Mouse (Mus musculus) lung, postnatal 0 days (tissue): ENCODE data around the gene Babam1. TPM values are rescaled to one million over a fixed set of nuclear protein-coding genes. Genes with fewer than 3 reads are reported as not detected.

Experiments
- ATAC-seq: fragments of 200-750 bp; cut with Nextera tagmentation; 2 replicates; pipeline ENCODE4 v1.8.0; 2017; ENCODE audit warnings: moderate library complexity
- DNase-seq: peaks from one replicate; pipeline ENCODE4 v3.0.0-alpha.2; 2016; ENCODE audit warnings: low spot score
- H3K27ac ChIP-seq: fragments of 300-500 bp; sonication (generic); 2 replicates; pipeline ENCODE4 v1.5.1; 2014; ENCODE audit warnings: antibody characterized with exemption, mild to moderate bottlenecking, low read length, mixed read lengths
- H3K27me3 ChIP-seq: fragments of 300-500 bp; sonication (generic); replicated peaks from 2 replicates; pipeline ENCODE4 v1.6.1; 2014; ENCODE audit warnings: low read length, mixed read lengths; ENCODE audit not compliant: insufficient read depth
- H3K36me3 ChIP-seq: fragments of 300-500 bp; sonication (generic); 2 replicates; pipeline ENCODE4 v1.6.1; 2014; ENCODE audit warnings: low read length, mixed read lengths; ENCODE audit not compliant: insufficient read depth
- H3K4me1 ChIP-seq: fragments of 300-500 bp; sonication (generic); 2 replicates; pipeline ENCODE4 v1.6.1; 2014; ENCODE audit warnings: antibody characterized with exemption, low read depth, low read length, mixed read lengths; ENCODE audit not compliant: insufficient read depth
- H3K4me2 ChIP-seq: fragments of 300-500 bp; sonication (generic); replicated peaks from 2 replicates; pipeline ENCODE4 v1.6.1; 2014; ENCODE audit warnings: low read depth, mild to moderate bottlenecking, low read length, moderate library complexity, mixed read lengths
- H3K4me3 ChIP-seq: fragments of 300-500 bp; sonication (generic); 2 replicates; pipeline ENCODE4 v1.5.1; 2014; ENCODE audit warnings: low read depth, low read length
- H3K9ac ChIP-seq: fragments of 300-500 bp; sonication (generic); replicated peaks from 2 replicates; pipeline ENCODE4 v1.6.1; 2014; ENCODE audit warnings: low read depth, mild to moderate bottlenecking
- H3K9me3 ChIP-seq: fragments of 300-500 bp; sonication (generic); 2 replicates; pipeline ENCODE4 v1.6.1; 2016; ENCODE audit warnings: low read length, mixed read lengths
- CTCF ChIP-seq: IDR thresholded peaks from 2 replicates; pipeline ENCODE4 v1.5.1; 2016; ENCODE audit warnings: antibody characterized with exemption, mild to moderate bottlenecking
- EP300 ChIP-seq: IDR thresholded peaks from 2 replicates; pipeline ENCODE4 v1.6.1; 2016; ENCODE audit warnings: antibody characterized with exemption, mild to moderate bottlenecking, control low read depth
- WGBS: fragments of 180-500 bp; shearing (Covaris S2); extraction: QIAGEN DNeasy Blood & Tissue Kit; methylation state at CpG from one replicate; pipeline ENCODE4 v1.1.7; 2014; 5-methylcytosine and 5-hydroxymethylcytosine counted together
- polyA plus RNA-seq: library from polyadenylated mRNA; unstranded; fragments of >200 nt; fragmentation: Nextera tagmentation; extraction: Ambion mirVana; gene quantifications from 2 replicates; pipeline ENCODE4 v1.2.1, GENCODE M21; 2015

Babam1 gene
- 60.8 and 62.5 TPM in 2 replicates for polyA plus RNA-seq

DNA sequence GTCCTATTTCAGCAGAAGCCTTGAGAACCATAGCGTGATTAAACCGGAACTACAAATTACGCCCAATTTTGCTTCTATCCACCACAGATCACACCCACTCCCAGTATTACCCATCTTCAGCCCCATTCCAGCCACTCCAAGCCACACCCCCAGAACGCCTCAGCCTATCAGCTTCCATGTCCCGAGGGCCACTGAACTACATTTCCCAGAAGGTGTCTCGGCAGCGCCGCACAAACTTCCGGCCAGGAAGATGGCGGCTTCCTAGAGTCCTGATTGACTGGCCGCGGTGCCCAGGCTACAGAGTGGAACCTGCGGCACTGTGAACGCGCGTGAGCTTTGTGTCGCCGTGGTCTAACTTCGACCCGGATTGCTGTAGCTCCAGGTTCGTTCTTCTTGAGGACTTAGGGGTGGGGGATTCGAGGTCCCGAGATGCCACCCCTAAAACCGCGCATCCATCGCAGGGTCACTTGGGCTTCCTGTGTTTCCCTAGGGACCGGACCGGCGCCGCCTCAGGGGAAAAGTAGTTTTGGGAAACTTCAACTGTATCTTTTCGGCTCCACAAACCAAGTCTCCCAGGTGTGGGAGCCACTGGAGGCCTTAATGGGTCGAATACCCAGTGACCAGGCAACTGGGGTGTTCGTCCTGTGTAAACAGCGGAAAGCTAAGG is at the start of gene Babam1:
Gene Babam1, plus strand, starts transcription at position 223 of the 667 bp plus-strand sequence.
- peak within 1 kb of the TSS; percentile 64 for H3K4me2 ChIP-seq
- peaks cover 6% of the 10 kb centered on the region; the same call in 1 of the 2 replicates for H3K4me1 ChIP-seq
- peak within 1 kb of the TSS; percentile 71 for H3K27ac ChIP-seq
- DNase-seq (peak; percentile 99), ATAC-seq (peak; percentile 97)
- peak within 1 kb of the TSS; percentile 57 for H3K9ac ChIP-seq
- no peaks in the 10 kb centered on the region for H3K9me3 ChIP-seq
- TF ChIP-seq CTCF (no peak), EP300 (no peak)
- no peaks in the 10 kb centered on the region for H3K27me3 ChIP-seq
- H3K36me3 ChIP-seq: 0 out of 2 replicates have a peak, but pooled peaks cover 5% of the 10 kb centered on the region
- peak within 1 kb of the TSS; percentile 59 for H3K4me3 ChIP-seq
- under 1% methylated on average over 34 of the region's 34 CpGs for WGBS

DNA sequence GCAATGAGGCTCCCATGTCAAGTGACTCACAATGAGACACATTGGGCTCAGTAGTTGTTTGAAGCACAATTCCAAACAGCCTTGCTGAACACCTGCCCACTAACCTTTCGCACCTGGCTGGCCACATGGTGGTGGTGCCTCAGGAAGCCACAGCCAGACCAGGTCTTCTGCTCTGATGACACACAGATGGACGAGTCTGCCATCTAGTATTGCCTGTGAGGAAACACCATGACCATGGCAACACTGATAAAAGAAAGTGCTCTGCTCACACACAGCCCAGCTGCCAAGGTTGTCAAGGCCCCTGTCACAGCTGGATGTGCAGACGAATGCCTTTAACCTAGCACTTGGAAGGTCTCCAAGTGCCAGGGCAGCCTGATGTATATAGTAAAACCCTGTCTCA is 45.5 kb upstream of the Babam1 start:
- Histone ChIP-seq H3K4me1 (no peaks in the 10 kb centered on the region), H3K9me3 (no peaks in the 10 kb centered on the region), H3K36me3 (peaks cover 56% of the 10 kb centered on the region), H3K9ac (no peak overlapping the region), H3K27me3 (no peaks in the 10 kb centered on the region), H3K27ac (no peak overlapping the region), H3K4me3 (no peak overlapping the region), H3K4me2 (no peak overlapping the region)
- DNase-seq: no peak
- no peak for ATAC-seq
- 61% methylated on average over 3 of the region's 3 CpGs for WGBS
- TF ChIP-seq CTCF (no peak), EP300 (no peak)

DNA sequence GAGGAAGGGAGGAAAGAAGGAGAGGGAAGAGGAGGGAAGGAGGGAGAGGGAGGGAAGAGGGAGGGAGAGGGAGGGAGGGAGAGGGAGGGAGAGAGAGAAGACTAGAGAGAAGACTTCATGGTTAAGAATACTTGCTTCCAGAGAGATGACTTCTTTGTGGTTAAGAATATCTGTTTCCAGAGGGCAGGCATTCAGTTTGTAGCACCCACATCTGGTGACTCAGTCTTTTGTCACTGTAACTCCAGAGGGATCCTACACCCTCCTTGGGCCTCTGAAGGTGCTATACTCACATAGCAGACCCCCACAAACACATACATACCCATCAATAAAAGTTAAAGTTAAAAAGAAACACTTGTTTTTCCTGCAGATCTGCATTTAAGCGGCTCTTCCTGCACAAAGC is 45.1 kb upstream of the Babam1 start:
- TF ChIP-seq CTCF: no peak
- TF ChIP-seq EP300: no peak
- H3K4me3 ChIP-seq: no peak overlapping the region
- H3K36me3 ChIP-seq: peaks cover 56% of the 10 kb centered on the region
- no peaks in the 10 kb centered on the region for H3K4me1 ChIP-seq
- H3K27ac ChIP-seq: no peak overlapping the region
- H3K27me3 ChIP-seq: no peaks in the 10 kb centered on the region
- H3K4me2 ChIP-seq: no peak overlapping the region
- no peak overlapping the region for H3K9ac ChIP-seq
- DNase-seq (no peak), ATAC-seq (no peak)
- WGBS: 100% methylated on average over 1 of the region's 1 CpGs
- no peaks in the 10 kb centered on the region for H3K9me3 ChIP-seq

GRCm38 (mm10) chr8:71358026-71358425 is 38.6 kb upstream of the Babam1 start:
- Histone ChIP-seq H3K9me3 (no peaks in the 10 kb centered on the region), H3K36me3 (peaks cover 33% of the 10 kb centered on the region), H3K4me2 (no peak overlapping the region), H3K4me1 (no peaks in the 10 kb centered on the region), H3K9ac (no peak overlapping the region), H3K27ac (no peak overlapping the region), H3K27me3 (no peaks in the 10 kb centered on the region), H3K4me3 (no peak overlapping the region)
- DNase-seq (no peak), ATAC-seq (no peak)
- TF ChIP-seq CTCF: no peak
- no peak for TF ChIP-seq EP300
- WGBS: 80% methylated on average over 3 of the region's 3 CpGs

DNA sequence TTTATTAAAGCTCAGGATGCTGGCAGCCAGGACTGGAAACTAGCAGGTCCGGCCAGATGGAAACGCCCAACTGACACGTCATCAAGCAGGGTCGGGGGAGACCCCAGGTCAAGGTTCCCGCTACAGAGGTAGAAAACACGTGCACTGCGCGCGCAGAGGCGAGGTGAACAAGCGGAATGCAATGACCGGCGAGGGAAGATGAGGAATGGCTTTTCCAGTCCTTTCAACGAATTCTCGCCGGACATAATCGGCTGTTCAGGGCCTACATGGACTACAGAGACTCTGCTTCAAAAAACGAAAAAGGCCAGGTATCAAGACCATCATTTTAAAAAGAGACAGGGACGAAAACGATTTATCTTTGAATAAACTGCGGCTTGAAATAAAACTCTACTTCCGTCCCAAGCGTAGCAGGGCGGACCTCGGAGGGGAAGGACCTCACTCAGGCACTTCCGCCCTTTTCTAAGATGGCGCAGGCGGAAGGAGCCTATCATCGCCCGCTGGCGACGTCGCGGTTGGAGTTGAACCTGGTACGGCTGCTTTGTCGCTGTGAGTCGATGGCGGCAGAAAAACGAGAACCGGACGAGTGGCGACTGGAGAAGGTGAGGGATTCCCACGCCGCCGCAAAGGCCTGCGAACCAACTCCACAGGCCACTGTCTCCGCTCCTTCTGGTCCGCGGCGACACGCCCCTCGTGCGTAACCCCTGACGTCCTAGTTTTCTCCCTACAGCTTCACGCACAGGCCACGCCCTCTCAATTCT is 29.7 kb upstream of the Babam1 start, which contains the start of gene Use1:
Gene Use1, plus strand, starts transcription at position 78 of the 758 bp plus-strand sequence.
- DNase-seq (peak; percentile 99), ATAC-seq (peak; percentile 76)
- Histone ChIP-seq H3K4me1 (peaks cover 5% of the 10 kb centered on the region), H3K4me2 (peak within 1 kb of the TSS; percentile 62), H3K36me3 (0 out of 2 replicates have a peak, but pooled peaks cover 5% of the 10 kb centered on the region), H3K9ac (peak within 1 kb of the TSS; percentile 57), H3K9me3 (no peaks in the 10 kb centered on the region), H3K27ac (peak within 1 kb of the TSS; percentile 91), H3K4me3 (peak within 1 kb of the TSS; percentile 67), H3K27me3 (no peaks in the 10 kb centered on the region)
- under 1% methylated on average over 56 of the region's 56 CpGs for WGBS
- TF ChIP-seq EP300 (peak; percentile 63), CTCF (0 out of 2 replicates have a peak, but pooled peaks have one; percentile 1)

DNA sequence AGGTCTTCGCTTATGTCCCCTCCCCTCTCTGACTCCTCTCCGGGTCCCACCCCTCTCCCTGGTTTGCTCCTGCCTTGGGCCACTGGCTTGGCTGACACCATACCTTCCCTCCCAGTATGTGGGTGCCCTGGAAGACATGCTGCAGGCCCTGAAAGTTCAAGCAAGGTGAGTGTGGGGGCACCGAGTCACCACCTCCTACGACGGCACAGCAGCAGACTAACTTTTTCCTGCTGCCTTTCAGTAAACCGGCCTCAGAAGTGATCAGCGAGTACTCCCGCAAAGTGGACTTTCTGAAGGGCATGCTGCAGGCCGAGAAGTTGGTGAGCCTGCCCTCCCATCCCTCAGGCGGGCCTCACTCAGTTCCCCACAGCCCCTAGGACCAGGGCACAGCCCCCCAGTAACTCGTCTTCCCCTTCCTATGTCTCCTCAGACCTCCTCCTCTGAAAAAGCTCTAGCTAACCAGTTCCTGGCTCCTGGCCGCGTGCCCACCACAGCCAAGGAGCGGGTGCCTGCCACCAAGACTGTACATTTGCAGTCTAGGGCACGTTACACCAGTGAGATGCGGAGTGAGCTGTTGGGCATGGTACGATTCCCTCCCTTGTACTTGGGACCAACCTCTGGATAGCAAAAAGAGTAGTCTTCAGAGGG is 29.0 kb upstream of the Babam1 start:
- Histone ChIP-seq H3K9ac (peak overlapping the region; percentile 57), H3K27me3 (no peaks in the 10 kb centered on the region), H3K27ac (peak overlapping the region; percentile 91), H3K4me1 (peaks cover 5% of the 10 kb centered on the region), H3K9me3 (no peaks in the 10 kb centered on the region), H3K4me2 (peak overlapping the region; percentile 62), H3K4me3 (peak overlapping the region; percentile 67), H3K36me3 (0 out of 2 replicates have a peak, but pooled peaks cover 7% of the 10 kb centered on the region)
- 34% methylated on average over 17 of the region's 17 CpGs for WGBS
- ATAC-seq (no peak), DNase-seq (no peak)
- TF ChIP-seq CTCF (no peak), EP300 (no peak)
